Mouse (Mus musculus): Measurements from ENCODE around the gene Fth1. TPM values are rescaled to one million over a fixed set of nuclear protein-coding genes. Genes with fewer than 3 reads are reported as not detected.

The Fth1 gene
- polyA plus RNA-seq, 1 experiment from 2014 or later, result 1,712 TPM

Other genes with a start within 250 kb of the Fth1 start
- gene Scgb2a2, start 133.0 kb upstream of the Fth1 start, polyA plus RNA-seq (2014; fragmentation: Nextera tagmentation; extraction: Ambion mirVana), result not detected in 2 replicates
- gene Incenp, start 81.0 kb upstream of the Fth1 start, polyA plus RNA-seq (2014; fragmentation: Nextera tagmentation; extraction: Ambion mirVana), result 65.5 and 72.3 TPM in 2 replicates
- 1.5 and 2.2 TPM in 2 replicates for gene Best1, start 21.0 kb downstream of the Fth1 start, polyA plus RNA-seq (2014; fragmentation: Nextera tagmentation; extraction: Ambion mirVana)
- gene Rab3il1, start 21.1 kb downstream of the Fth1 start, polyA plus RNA-seq (2014; fragmentation: Nextera tagmentation; extraction: Ambion mirVana), result 48.1 and 54.4 TPM in 2 replicates
- gene Fads3, start 61.0 kb downstream of the Fth1 start, polyA plus RNA-seq (2014; fragmentation: Nextera tagmentation; extraction: Ambion mirVana), result 15.6 and 20.9 TPM in 2 replicates
- 23.4 and 28.4 TPM in 2 replicates for gene Fads2, start 121.1 kb downstream of the Fth1 start, polyA plus RNA-seq (2014; fragmentation: Nextera tagmentation; extraction: Ambion mirVana)
- 73.6 and 79.5 TPM in 2 replicates for gene Fads1, start 202.3 kb downstream of the Fth1 start, polyA plus RNA-seq (2014; fragmentation: Nextera tagmentation; extraction: Ambion mirVana)
- 482 and 563 TPM in 2 replicates for gene Tmem258, start 223.4 kb downstream of the Fth1 start, polyA plus RNA-seq (2014; fragmentation: Nextera tagmentation; extraction: Ambion mirVana)
- 52.7 and 63.0 TPM in 2 replicates for gene Fen1, start 223.6 kb downstream of the Fth1 start, polyA plus RNA-seq (2014; fragmentation: Nextera tagmentation; extraction: Ambion mirVana)